Mouse (Mus musculus) ES-E14 (cell line): Measurements from ENCODE around the gene Cfap36. TPM values are rescaled to one million over a fixed set of nuclear protein-coding genes. Genes with fewer than 3 reads are reported as not detected.

Experiments used
- DNase-seq: peaks from one replicate; pipeline ENCODE4 v3.0.0-alpha.2; 2013; ENCODE audit warnings: low read depth, low spot score
- H3K27ac ChIP-seq: 2 replicates; pipeline ENCODE4 v1.5.1; 2012; ENCODE audit warnings: low read depth, mild to moderate bottlenecking, low read length, moderate library complexity, mixed read lengths; ENCODE audit not compliant: poor library complexity, insufficient read depth, severe bottlenecking
- H3K36me3 ChIP-seq: 2 replicates; pipeline ENCODE4 v1.6.1; 2012; ENCODE audit warnings: mild to moderate bottlenecking, low read length, moderate library complexity, mixed read lengths; ENCODE audit not compliant: control insufficient read depth, poor library complexity, insufficient read depth, severe bottlenecking
- H3K4me1 ChIP-seq, 2 experiments: fragments of 150-350 bp in 1 of 2; sonication (generic) in 1 of 2; 2 replicates each; pipeline ENCODE4 v1.6.1; 2012; ENCODE audit warnings: low read length in 2 of 2, mild to moderate bottlenecking in 1 of 2, mixed read lengths in 1 of 2; ENCODE audit not compliant: control insufficient read depth in 2 of 2, insufficient read depth in 2 of 2, poor library complexity in 1 of 2
- H3K4me3 ChIP-seq, 2 experiments: fragments of 150-350 bp in 1 of 2; sonication (generic) in 1 of 2; 2 replicates each; pipeline ENCODE4 v1.5.1; 2012; ENCODE audit warnings: low read length in 2 of 2, low read depth in 1 of 2, mild to moderate bottlenecking in 1 of 2, mixed read lengths in 1 of 2; ENCODE audit not compliant: insufficient read depth in 1 of 2, poor library complexity in 1 of 2, severe bottlenecking in 1 of 2
- H3K9ac ChIP-seq: 2 replicates; pipeline ENCODE4 v1.6.1; 2012; ENCODE audit warnings: low read depth, mild to moderate bottlenecking, low read length, mixed read lengths; ENCODE audit not compliant: poor library complexity, insufficient read depth, severe bottlenecking
- H3K9me3 ChIP-seq: fragments of 150-350 bp; sonication (generic); 2 replicates; pipeline ENCODE4 v1.6.1; 2012; ENCODE audit warnings: low read depth, mild to moderate bottlenecking, low read length; ENCODE audit not compliant: control insufficient read depth, insufficient read depth
- CHD2 ChIP-seq: IDR thresholded peaks from 2 replicates; pipeline ENCODE4 v1.6.1; 2014; ENCODE audit warnings: mild to moderate bottlenecking, low read depth, low read length, inconsistent platforms
- HCFC1 ChIP-seq: IDR thresholded peaks from 2 replicates; pipeline ENCODE4 v1.6.1; 2012; ENCODE audit warnings: low read length, inconsistent platforms, borderline replicate concordance; ENCODE audit not compliant: insufficient read depth
- MAFK ChIP-seq: IDR thresholded peaks from 2 replicates; pipeline ENCODE4 v1.6.1; 2014; ENCODE audit warnings: mild to moderate bottlenecking, low read depth, low read length, inconsistent platforms; ENCODE audit not compliant: insufficient read depth
- ZC3H11A ChIP-seq: IDR thresholded peaks from 2 replicates; pipeline ENCODE4 v1.6.1; 2012; ENCODE audit warnings: low read depth, mild to moderate bottlenecking, inconsistent platforms, low read length, borderline replicate concordance
- ZNF384 ChIP-seq: IDR thresholded peaks from 2 replicates; pipeline ENCODE4 v1.6.1; 2012; ENCODE audit warnings: low read depth, low read length, inconsistent platforms
- in situ Hi-C, 2 experiments: fragments of 600-800 bp; cut with MboI; formaldehyde crosslinking; loops; one replicate each; pipeline ENCODE4 v1.15.1; 2025; ENCODE audit warnings: low sequenced_read_pairs in 2 of 2, inconsistent platforms in 1 of 2; ENCODE audit not compliant: unreplicated experiment in 2 of 2
- total RNA-seq: library from RNA; depleted of rRNA; stranded (reverse); fragments of 300-350 nt; gene quantifications from 2 replicates; pipeline ENCODE4 v1.2.3, GENCODE M21; 2012; rRNA removed

Gene Cfap36
- total RNA-seq, 1 experiment, result 20.3 TPM

- in situ Hi-C loops, result no loop called here
These were observed 74.6 kb downstream of the Cfap36 start, which contains the start of gene Ppp4r3b for GRCm38 (mm10) chr11:29172563-29173124. Ppp4r3b (plus strand) TSS chr11:29172890.

GRCm38 (mm10) chr11:29171959-29172391 is 75.2 kb downstream of the Cfap36 start:
- no peaks in the 10 kb centered on the region for H3K9me3 ChIP-seq
- in situ Hi-C loops, result no loop called here
- H3K4me3 ChIP-seq, result peak overlapping the region; percentile 76 to 82
- H3K27ac ChIP-seq, result peak overlapping the region; percentile 27; the same call in 1 of the 2 replicates
- TF ChIP-seq ZNF384 (no peak), ZC3H11A (no peak), CHD2 (no peak), HCFC1 (peak; percentile 85), MAFK (no peak)
- H3K4me1 ChIP-seq, result peaks cover 2 to 3% of the 10 kb centered on the region in 2 experiments; a peak in 2 of 4 replicates
- H3K36me3 ChIP-seq, result no peaks in the 10 kb centered on the region
- peak; percentile 34 for DNase-seq
- H3K9ac ChIP-seq, result peak overlapping the region; percentile 83

More at GRCm38 (mm10) chr11:29172563-29173124, 74.6 kb downstream of the Cfap36 start, which contains the start of gene Ppp4r3b:
- Histone ChIP-seq H3K4me3 (peak within 1 kb of the TSS; percentile 89 to 98), H3K27ac (peak within 1 kb of the TSS; percentile 84), H3K36me3 (no peaks in the 10 kb centered on the region), H3K9ac (peak within 1 kb of the TSS; percentile 99), H3K4me1 (peaks cover 2 to 3% of the 10 kb centered on the region in 2 experiments; a peak in 2 of 4 replicates), H3K9me3 (no peaks in the 10 kb centered on the region)
- peak; percentile 93 for DNase-seq
- TF ChIP-seq ZC3H11A (no peak), CHD2 (peak; percentile 99), ZNF384 (no peak), HCFC1 (no peak), MAFK (no peak)

Other genes starting within 250 kb of the Cfap36 start
- gene Pnpt1, start 116.7 kb downstream of the Cfap36 start, total RNA-seq, result 74.2 and 88.5 TPM in 2 replicates
- gene Ppp4r3b, start 74.5 kb downstream of the Cfap36 start, total RNA-seq, result 47.1 and 58.8 TPM in 2 replicates
- gene Ccdc88a, start 126.2 kb upstream of the Cfap36 start, total RNA-seq, result 13.9 and 15.3 TPM in 2 replicates